Mouse (Mus musculus) stomach, postnatal 0 days (tissue): ENCODE measurements around the gene Cyp39a1. TPM values are rescaled to one million over a fixed set of nuclear protein-coding genes. Genes with fewer than 3 reads are reported as not detected.

ENCODE experiments used
- ATAC-seq: fragments of 200-750 bp; cut with Nextera tagmentation; 2 replicates; pipeline ENCODE4 v1.8.0; 2017; ENCODE audit not compliant: low FRiP score, low TSS enrichment
- DNase-seq: peaks from one replicate; pipeline ENCODE4 v3.0.0-alpha.2; 2016; ENCODE audit warnings: low spot score
- H3K27ac ChIP-seq: fragments of 300-500 bp; sonication (generic); replicated peaks from 2 replicates; pipeline ENCODE4 v1.5.1; 2014; ENCODE audit warnings: mild to moderate bottlenecking, control low read depth
- H3K27me3 ChIP-seq: fragments of 300-500 bp; sonication (generic); 2 replicates; pipeline ENCODE4 v1.6.1; 2014; ENCODE audit warnings: low read length; ENCODE audit not compliant: control insufficient read depth, insufficient read depth
- H3K36me3 ChIP-seq: fragments of 300-500 bp; sonication (generic); 2 replicates; pipeline ENCODE4 v1.6.1; 2014; ENCODE audit warnings: low read length, mixed read lengths; ENCODE audit not compliant: control insufficient read depth, insufficient read depth
- H3K4me1 ChIP-seq: fragments of 300-500 bp; sonication (generic); replicated peaks from 2 replicates; pipeline ENCODE4 v1.6.1; 2014; ENCODE audit warnings: antibody characterized with exemption; ENCODE audit not compliant: control insufficient read depth, insufficient read depth
- H3K4me2 ChIP-seq: fragments of 300-500 bp; sonication (generic); replicated peaks from 2 replicates; pipeline ENCODE4 v1.6.1; 2014; ENCODE audit warnings: low read depth, mild to moderate bottlenecking, control low read depth, moderate library complexity
- H3K4me3 ChIP-seq: fragments of 300-500 bp; sonication (generic); 2 replicates; pipeline ENCODE4 v1.5.1; 2014; ENCODE audit warnings: low read depth, low read length, control low read depth
- H3K9ac ChIP-seq: fragments of 300-500 bp; sonication (generic); 2 replicates; pipeline ENCODE4 v1.6.1; 2014; ENCODE audit warnings: mild to moderate bottlenecking, low read length, control low read depth, mixed read lengths
- H3K9me3 ChIP-seq: fragments of 300-500 bp; sonication (generic); 2 replicates; pipeline ENCODE4 v1.6.1; 2016; ENCODE audit warnings: low read length; ENCODE audit not compliant: control insufficient read depth
- CTCF ChIP-seq: IDR thresholded peaks from 2 replicates; pipeline ENCODE4 v1.5.1; 2016; ENCODE audit warnings: antibody characterized with exemption, low read depth, mild to moderate bottlenecking, moderate library complexity
- EP300 ChIP-seq: optimal IDR thresholded peaks from 2 replicates; pipeline ENCODE3; 2016; ENCODE audit warnings: antibody characterized with exemption
- WGBS: fragments of 180-500 bp; shearing (Covaris S2); extraction: QIAGEN DNeasy Blood & Tissue Kit; methylation state at CpG from one replicate; pipeline ENCODE4 v1.1.7; 2014; 5-methylcytosine and 5-hydroxymethylcytosine counted together
- polyA plus RNA-seq: library from polyadenylated mRNA; unstranded; fragments of >200 nt; fragmentation: Nextera tagmentation; extraction: Ambion mirVana; gene quantifications from 2 replicates; pipeline ENCODE4 v1.2.1, GENCODE M21; 2015

Cyp39a1 gene
- polyA plus RNA-seq, 1 experiment from 2014 or later, result 14.0 TPM

DNA sequence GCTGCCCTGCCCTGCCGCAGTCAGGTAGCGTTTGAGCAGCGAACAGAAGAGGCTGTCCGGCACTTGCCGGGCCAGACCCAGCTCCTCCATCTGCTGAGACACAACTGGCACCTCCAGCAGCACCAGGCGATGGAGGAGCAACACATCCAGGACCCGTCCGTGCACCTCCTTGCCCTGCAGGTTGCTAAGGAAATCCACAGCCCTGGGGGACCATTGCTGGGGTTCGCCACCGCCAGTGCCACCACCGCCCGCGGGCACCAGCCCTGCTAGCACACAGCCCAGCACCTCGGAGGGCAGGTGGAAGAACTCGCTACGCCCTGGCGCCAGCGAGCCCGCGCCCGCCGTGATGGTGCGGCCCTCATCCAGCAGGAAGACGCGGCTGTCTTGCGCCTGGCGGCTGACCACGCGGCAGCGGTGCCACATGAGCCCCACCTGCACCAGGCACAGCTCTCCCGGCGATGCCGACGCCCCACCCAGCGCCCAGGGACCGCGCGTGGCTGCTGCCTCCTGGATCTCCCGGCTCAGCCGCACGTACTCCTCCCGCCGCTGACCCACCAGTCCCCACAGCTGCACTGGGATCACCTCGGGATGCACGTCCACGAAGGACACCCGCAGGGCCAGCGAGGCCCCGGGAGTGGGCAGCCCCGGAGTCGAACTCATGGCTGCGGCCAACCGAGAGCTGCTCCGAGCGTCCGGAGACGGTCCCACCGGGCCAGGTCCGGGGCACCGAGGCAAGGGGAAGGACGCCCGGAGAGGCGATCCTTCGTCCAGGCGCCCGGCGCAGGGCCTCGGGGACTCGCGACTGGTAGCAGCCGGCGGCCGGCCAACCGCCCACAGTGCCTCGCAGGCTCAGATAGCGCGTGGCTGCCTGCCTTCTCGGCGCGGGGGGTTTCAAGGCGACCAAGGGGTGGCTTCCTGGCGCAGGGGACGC, 37.5 kb upstream of the Cyp39a1 start, which contains the start of gene Tdrd6:
Gene Tdrd6 (minus strand): TSS at position 804 of the 931 bp plus-strand sequence.
- TF ChIP-seq CTCF, result no peak
- TF ChIP-seq EP300, result no peak
- peak; percentile 44 for DNase-seq
- 4% methylated on average over 68 of the region's 83 CpGs for WGBS

DNA sequence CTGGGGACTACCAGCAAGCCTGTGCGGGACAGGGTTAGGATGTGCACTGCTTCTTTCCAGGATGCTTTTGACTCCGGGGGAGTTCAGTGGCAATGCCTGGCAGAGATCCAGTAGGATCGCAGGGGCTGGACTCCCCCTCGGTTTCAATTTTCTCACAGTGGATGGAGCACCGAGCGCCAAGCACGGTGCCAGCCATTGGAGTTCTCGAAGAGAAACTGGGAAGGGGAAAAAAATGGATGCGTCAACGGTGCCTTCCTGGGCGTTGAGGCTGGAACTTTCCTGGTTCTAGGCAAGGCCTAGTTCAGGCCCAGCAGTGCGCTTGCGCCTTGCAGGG, 36.8 kb upstream of the Cyp39a1 start:
- H3K4me3 ChIP-seq, result no peak overlapping the region

More for the DNA sequence above, 37.5 kb upstream of the Cyp39a1 start, which contains the start of gene Tdrd6:
- Histone ChIP-seq H3K9me3 (no peaks in the 10 kb centered on the region), H3K27me3 (peaks cover 7% of the 10 kb centered on the region), H3K36me3 (no peaks in the 10 kb centered on the region), H3K4me1 (peaks cover 4% of the 10 kb centered on the region), H3K27ac (no peak within 1 kb of the TSS), H3K4me3 (peak within 1 kb of the TSS; percentile 32), H3K9ac (0 out of 2 replicates have a peak within 1 kb of the TSS, but pooled peaks have one; percentile 2), H3K4me2 (peak within 1 kb of the TSS; percentile 52)
- ATAC-seq, result peak; percentile 68

DNA sequence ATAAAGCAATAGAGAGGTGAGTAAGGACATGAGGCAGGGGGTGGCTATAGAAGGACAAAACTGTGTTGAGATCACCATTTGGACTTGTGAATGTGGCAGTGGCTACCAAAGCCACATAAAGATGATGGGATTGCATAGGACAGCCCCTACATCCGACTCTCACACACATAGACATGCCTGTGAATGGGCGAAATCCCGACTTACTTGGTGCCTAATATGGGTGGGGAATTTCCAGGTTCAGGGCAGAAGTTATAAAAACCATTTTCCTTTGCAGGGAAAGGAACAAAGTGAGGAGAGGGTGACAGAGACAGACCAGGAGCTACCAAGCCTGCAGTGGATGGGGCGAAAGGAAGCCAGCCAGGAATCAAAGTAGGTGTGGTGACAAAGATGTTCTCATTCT, 30.1 kb upstream of the Cyp39a1 start:
- DNase-seq (no peak), ATAC-seq (no peak)
- Histone ChIP-seq H3K27ac (no peak overlapping the region), H3K27me3 (no peaks in the 10 kb centered on the region), H3K4me2 (no peak overlapping the region), H3K36me3 (no peaks in the 10 kb centered on the region), H3K4me1 (no peaks in the 10 kb centered on the region), H3K9me3 (no peaks in the 10 kb centered on the region), H3K4me3 (no peak overlapping the region), H3K9ac (no peak overlapping the region)
- WGBS, result 92% methylated on average over 4 of the region's 4 CpGs
- TF ChIP-seq CTCF, result no peak
- no peak for TF ChIP-seq EP300

More for the DNA sequence above, 36.8 kb upstream of the Cyp39a1 start:
- H3K36me3 ChIP-seq, result no peaks in the 10 kb centered on the region
- H3K4me2 ChIP-seq, result peak overlapping the region; percentile 52
- H3K4me1 ChIP-seq, result peaks cover 4% of the 10 kb centered on the region
- no peak overlapping the region for H3K9ac ChIP-seq
- 57% methylated on average over 13 of the region's 13 CpGs for WGBS
- no peak for ATAC-seq
- no peak overlapping the region for H3K27ac ChIP-seq
- no peak for DNase-seq
- no peaks in the 10 kb centered on the region for H3K9me3 ChIP-seq
- TF ChIP-seq EP300 (no peak), CTCF (no peak)
- H3K27me3 ChIP-seq, result peaks cover 7% of the 10 kb centered on the region

- ATAC-seq (no peak), DNase-seq (no peak)
- Histone ChIP-seq H3K27ac (no peak overlapping the region), H3K4me3 (no peak overlapping the region), H3K9ac (no peak overlapping the region), H3K4me1 (no peaks in the 10 kb centered on the region), H3K9me3 (no peaks in the 10 kb centered on the region), H3K36me3 (no peaks in the 10 kb centered on the region), H3K4me2 (no peak overlapping the region), H3K27me3 (no peaks in the 10 kb centered on the region)
- 81% methylated on average over 1 of the region's 1 CpGs for WGBS
- peak; percentile 20; the same call in 1 of the 2 replicates for TF ChIP-seq CTCF
- no peak for TF ChIP-seq EP300
These were observed 26.4 kb upstream of the Cyp39a1 start for GRCm38 (mm10) chr17:43640825-43641224.

- ATAC-seq, result no peak
- Histone ChIP-seq H3K36me3 (no peaks in the 10 kb centered on the region), H3K4me1 (no peaks in the 10 kb centered on the region), H3K4me2 (no peak overlapping the region), H3K27ac (no peak overlapping the region), H3K9me3 (no peaks in the 10 kb centered on the region), H3K27me3 (no peaks in the 10 kb centered on the region), H3K4me3 (no peak overlapping the region), H3K9ac (no peak overlapping the region)
- DNase-seq, result no peak
- TF ChIP-seq EP300, result no peak
- no peak for TF ChIP-seq CTCF
- 77% methylated on average over 7 of the region's 7 CpGs for WGBS
These were observed 24.0 kb upstream of the Cyp39a1 start for GRCm38 (mm10) chr17:43643191-43643590.

DNA sequence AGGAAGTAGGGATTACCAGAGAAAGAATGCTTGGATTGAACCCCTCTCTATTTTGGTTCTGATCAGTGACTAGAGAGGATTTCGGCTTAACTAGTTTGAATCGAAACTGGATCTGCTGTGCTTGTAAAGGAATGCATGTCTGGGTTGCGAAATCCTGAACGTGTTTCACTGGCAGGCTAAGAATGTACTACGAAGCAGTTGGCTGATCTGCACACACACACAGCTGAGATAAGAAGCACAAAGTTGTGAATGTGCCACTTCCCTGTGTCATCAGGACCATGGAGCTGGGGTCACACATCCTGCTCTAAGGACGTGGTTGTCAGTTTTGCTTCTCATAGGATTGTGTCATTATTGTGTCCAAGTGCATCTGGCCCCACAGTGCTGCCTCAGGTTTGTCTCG, 22.9 kb upstream of the Cyp39a1 start:
- no peak for TF ChIP-seq EP300
- TF ChIP-seq CTCF, result no peak
- no peak overlapping the region for H3K4me3 ChIP-seq
- DNase-seq, result no peak
- no peak for ATAC-seq
- no peaks in the 10 kb centered on the region for H3K9me3 ChIP-seq
- no peaks in the 10 kb centered on the region for H3K27me3 ChIP-seq
- 44% methylated on average over 7 of the region's 7 CpGs for WGBS
- no peak overlapping the region for H3K9ac ChIP-seq
- no peaks in the 10 kb centered on the region for H3K36me3 ChIP-seq
- no peak overlapping the region for H3K27ac ChIP-seq
- no peaks in the 10 kb centered on the region for H3K4me1 ChIP-seq
- H3K4me2 ChIP-seq, result no peak overlapping the region
